ENCODE assay signal across 11 mouse cellular contexts in genomic region chr2:28037505-28038390, GRCm38 (mm10). TPM values are rescaled to one million over a fixed set of nuclear protein-coding genes. Genes with fewer than 3 reads are reported as not detected.
DNase-seq lines count a peak whose midpoint lies in the region; ATAC-seq lines count a peak whose summit lies in the region.
"Had no signal": no experiment of that assay in that cellular context is flagged by ENCODE, and none has a peak within 500 bp of the region (broad histone marks: within the 10 kb centered on the region; RNA-seq: fewer than 3 reads in every experiment).

No protein-coding gene starts in this region.

- no peak overlapping the region for H3K4me3 ChIP-seq in forebrain, embryonic 13.5 days
- no peak overlapping the region for H3K4me3 ChIP-seq in forebrain, embryonic 11.5 days (ENCODE audit: low read depth, low read length)
- no peak overlapping the region for H3K4me3 ChIP-seq in midbrain, embryonic 16.5 days (ENCODE audit: low read depth, low read length)
- no peak overlapping the region for H3K4me3 ChIP-seq in midbrain, embryonic 11.5 days (ENCODE audit: low read depth, low read length)
- no peak overlapping the region for H3K4me3 ChIP-seq in kidney, embryonic 15.5 days (replicated peaks)
- H3K4me3 ChIP-seq in neural tube, embryonic 15.5 days (replicated peaks), result no peak overlapping the region

- DNase-seq in forebrain, embryonic 11.5 days (ENCODE audit: low spot score), result no peak
- DNase-seq in midbrain, embryonic 11.5 days (ENCODE audit: low spot score, missing footprints), result no peak
- DNase-seq in left cerebral cortex, adult 9 months (ENCODE audit: low spot score in 2 of 2), result no peak
- DNase-seq: thymus, postnatal 36 days had no signal

- WGBS in forebrain, embryonic 13.5 days, result 60% methylated on average over 12 of the region's 12 CpGs
- 89% methylated on average over 12 of the region's 12 CpGs for WGBS in forebrain, embryonic 11.5 days
- 67% methylated on average over 12 of the region's 12 CpGs for WGBS in midbrain, embryonic 16.5 days
- 87% methylated on average over 12 of the region's 12 CpGs for WGBS in midbrain, embryonic 11.5 days
- 62% methylated on average over 12 of the region's 12 CpGs for WGBS in kidney, embryonic 15.5 days
- 67% methylated on average over 12 of the region's 12 CpGs for WGBS in neural tube, embryonic 15.5 days

- H3K4me2 ChIP-seq in forebrain, embryonic 13.5 days, result no peak overlapping the region
- H3K4me2 ChIP-seq in forebrain, embryonic 11.5 days (ENCODE audit: low read depth, low read length, severe bottlenecking), result no peak overlapping the region
- H3K4me2 ChIP-seq in midbrain, embryonic 16.5 days (ENCODE audit: low read length), result no peak overlapping the region
- no peak overlapping the region for H3K4me2 ChIP-seq in midbrain, embryonic 11.5 days
- H3K4me2 ChIP-seq in kidney, embryonic 15.5 days, result no peak overlapping the region
- H3K4me2 ChIP-seq in neural tube, embryonic 15.5 days, result no peak overlapping the region

- peak; percentile 24; the same call in 1 of the 2 replicates for ATAC-seq in forebrain, embryonic 13.5 days
- ATAC-seq in forebrain, embryonic 11.5 days (replicated peaks; ENCODE audit: low FRiP score), result no peak
- peak; percentile 36; the same call in 1 of the 2 replicates for ATAC-seq in midbrain, embryonic 16.5 days
- ATAC-seq in midbrain, embryonic 11.5 days (ENCODE audit: low FRiP score), result no peak
- ATAC-seq in kidney, embryonic 15.5 days (replicated peaks; ENCODE audit: low FRiP score), result no peak
- ATAC-seq in neural tube, embryonic 15.5 days (ENCODE audit: low FRiP score), result no peak
- ATAC-seq in megakaryocyte, adult 5-6 weeks (ENCODE audit: poor library complexity, severe bottlenecking), result no peak

- peak overlapping the region; percentile 74 for H3K27ac ChIP-seq in forebrain, embryonic 13.5 days
- no peak overlapping the region for H3K27ac ChIP-seq in forebrain, embryonic 11.5 days (ENCODE audit: low read depth, low read length)
- H3K27ac ChIP-seq in midbrain, embryonic 16.5 days (ENCODE audit: low read length), result no peak overlapping the region
- no peak overlapping the region for H3K27ac ChIP-seq in midbrain, embryonic 11.5 days (ENCODE audit: low read depth, low read length)
- H3K27ac ChIP-seq in kidney, embryonic 15.5 days, result peak overlapping the region; percentile 41; the same call in 1 of the 2 replicates
- peak overlapping the region; percentile 37 for H3K27ac ChIP-seq in neural tube, embryonic 15.5 days (replicated peaks)
- H3K27ac ChIP-seq: macrophage had no signal

- H3K9me3 ChIP-seq in forebrain, embryonic 13.5 days (replicated peaks), result no peaks in the 10 kb centered on the region
- no peaks in the 10 kb centered on the region for H3K9me3 ChIP-seq in forebrain, embryonic 11.5 days (ENCODE audit: control insufficient read depth, low read length)
- no peaks in the 10 kb centered on the region for H3K9me3 ChIP-seq in midbrain, embryonic 16.5 days (replicated peaks; ENCODE audit: control insufficient read depth, low read length, poor library complexity, severe bottlenecking)
- no peaks in the 10 kb centered on the region for H3K9me3 ChIP-seq in midbrain, embryonic 11.5 days (ENCODE audit: control insufficient read depth, low read length)
- no peaks in the 10 kb centered on the region for H3K9me3 ChIP-seq in kidney, embryonic 15.5 days (replicated peaks)
- H3K9me3 ChIP-seq in neural tube, embryonic 15.5 days (replicated peaks), result no peaks in the 10 kb centered on the region; the same call in 1 of the 2 replicates

- H3K4me1 ChIP-seq in forebrain, embryonic 13.5 days, result peaks cover 22% of the 10 kb centered on the region
- no peaks in the 10 kb centered on the region for H3K4me1 ChIP-seq in forebrain, embryonic 11.5 days (replicated peaks; ENCODE audit: control insufficient read depth, insufficient read depth, low read length)
- H3K4me1 ChIP-seq in midbrain, embryonic 16.5 days (ENCODE audit: control insufficient read depth, insufficient read depth, low read length), result no peaks in the 10 kb centered on the region
- H3K4me1 ChIP-seq in midbrain, embryonic 11.5 days (ENCODE audit: control insufficient read depth, insufficient read depth, low read length), result no peaks in the 10 kb centered on the region
- peaks cover 12% of the 10 kb centered on the region; the same call in 1 of the 2 replicates for H3K4me1 ChIP-seq in kidney, embryonic 15.5 days
- H3K4me1 ChIP-seq in neural tube, embryonic 15.5 days, result peaks cover 35% of the 10 kb centered on the region

- no peaks in the 10 kb centered on the region for H3K27me3 ChIP-seq in forebrain, embryonic 13.5 days
- no peaks in the 10 kb centered on the region for H3K27me3 ChIP-seq in forebrain, embryonic 11.5 days (ENCODE audit: control insufficient read depth, insufficient read depth, low read length)
- H3K27me3 ChIP-seq in midbrain, embryonic 16.5 days (ENCODE audit: control insufficient read depth, insufficient read depth, low read depth, low read length), result no peaks in the 10 kb centered on the region
- H3K27me3 ChIP-seq in midbrain, embryonic 11.5 days (ENCODE audit: control insufficient read depth, insufficient read depth, low read length), result no peaks in the 10 kb centered on the region
- H3K27me3 ChIP-seq in kidney, embryonic 15.5 days, result no peaks in the 10 kb centered on the region
- H3K27me3 ChIP-seq in neural tube, embryonic 15.5 days (replicated peaks), result no peaks in the 10 kb centered on the region

- H3K36me3 ChIP-seq in forebrain, embryonic 13.5 days (ENCODE audit: poor library complexity, severe bottlenecking), result no peaks in the 10 kb centered on the region
- H3K36me3 ChIP-seq in forebrain, embryonic 11.5 days (ENCODE audit: control insufficient read depth, insufficient read depth, low read length), result no peaks in the 10 kb centered on the region
- no peaks in the 10 kb centered on the region for H3K36me3 ChIP-seq in midbrain, embryonic 16.5 days (ENCODE audit: control insufficient read depth, insufficient read depth, low read length)
- no peaks in the 10 kb centered on the region for H3K36me3 ChIP-seq in midbrain, embryonic 11.5 days (ENCODE audit: control insufficient read depth, insufficient read depth, low read length)
- H3K36me3 ChIP-seq in kidney, embryonic 15.5 days, result peaks cover 17% of the 10 kb centered on the region
- no peaks in the 10 kb centered on the region for H3K36me3 ChIP-seq in neural tube, embryonic 15.5 days

- no peak overlapping the region for H3K9ac ChIP-seq in forebrain, embryonic 13.5 days
- no peak overlapping the region for H3K9ac ChIP-seq in forebrain, embryonic 11.5 days (ENCODE audit: low read length)
- H3K9ac ChIP-seq in midbrain, embryonic 16.5 days (ENCODE audit: low read depth, low read length), result no peak overlapping the region
- no peak overlapping the region for H3K9ac ChIP-seq in midbrain, embryonic 11.5 days (ENCODE audit: low read length)
- H3K9ac ChIP-seq in kidney, embryonic 15.5 days, result no peak overlapping the region
- no peak overlapping the region for H3K9ac ChIP-seq in neural tube, embryonic 15.5 days (replicated peaks)

RNA-seq across cellular contexts. Expression of gene Fcnb, which starts 46.9 kb away (rescaled TPM):
- not detected in 2 replicates for polyA plus RNA-seq in forebrain, embryonic 13.5 days (2015; fragmentation: Nextera tagmentation; extraction: Ambion mirVana)
- 0.41 TPM in 1 of 2 replicates, not detected in the other for polyA plus RNA-seq in forebrain, embryonic 11.5 days (2014; fragmentation: Nextera tagmentation; extraction: Ambion mirVana)
- polyA plus RNA-seq in midbrain, embryonic 16.5 days (2015; fragmentation: Nextera tagmentation; extraction: Ambion mirVana), result not detected in 2 replicates
- 0.15 and 0.32 TPM in 2 replicates for polyA plus RNA-seq in midbrain, embryonic 11.5 days (2014; fragmentation: Nextera tagmentation; extraction: Ambion mirVana)
- polyA plus RNA-seq in kidney, embryonic 15.5 days (2015; fragmentation: Nextera tagmentation; extraction: Ambion mirVana), result 0.60 and 1.2 TPM in 2 replicates
- 0.52 TPM in 1 of 2 replicates, not detected in the other for polyA plus RNA-seq in neural tube, embryonic 15.5 days (2015; fragmentation: Nextera tagmentation; extraction: Ambion mirVana)
- total RNA-seq in megakaryocyte, adult 5-6 weeks (2015), result 121 and 124 TPM in 2 replicates
- total RNA-seq in megakaryocyte, adult 5-6 weeks (2017), result 79.0 and 92.1 TPM in 2 replicates
- total RNA-seq: adrenal gland, adult 18-20 months had no signal

Comparison
In these comparisons a context has a peak if more than half of its experiments do, and no peak if none do; other contexts are left out.
1. ATAC-seq: peak in forebrain, embryonic 13.5 days (single experiment) and midbrain, embryonic 16.5 days (single experiment); none in forebrain, embryonic 11.5 days (single experiment), midbrain, embryonic 11.5 days (single experiment), kidney, embryonic 15.5 days (single experiment), neural tube, embryonic 15.5 days (single experiment) and megakaryocyte, adult 5-6 weeks (single experiment).
2. H3K27ac ChIP-seq: peak in forebrain, embryonic 13.5 days (single experiment), kidney, embryonic 15.5 days (single experiment) and neural tube, embryonic 15.5 days (single experiment); none in forebrain, embryonic 11.5 days (single experiment), midbrain, embryonic 16.5 days (single experiment) and midbrain, embryonic 11.5 days (single experiment).